Mouse (Mus musculus) 3T3-L1 (cell line): ENCODE data around the gene Bdh1.
A peak's percentile ranks its signal among the peaks of the same experiment; 100 is the strongest.

ENCODE experiments used
- DNase-seq: peaks from one replicate; pipeline ENCODE4 v3.0.0-alpha.2; 2015; ENCODE audit warnings: low read depth, low spot score

The Bdh1 gene

GRCm38 (mm10) chr16:31428675-31429470 is 6.8 kb downstream of the Bdh1 start:
- no peak for DNase-seq

GRCm38 (mm10) chr16:31429471-31430155 is 7.5 kb downstream of the Bdh1 start:
- DNase-seq = peak; percentile 69

GRCm38 (mm10) chr16:31433466-31434110 is 11.5 kb downstream of the Bdh1 start:
- no peak for DNase-seq

GRCm38 (mm10) chr16:31435146-31435545 is 13.1 kb downstream of the Bdh1 start:
- DNase-seq = no peak

- peak; percentile 37 for DNase-seq
These were observed 14.0 kb downstream of the Bdh1 start for GRCm38 (mm10) chr16:31436085-31436484.

- no peak for DNase-seq
These were observed 15.3 kb downstream of the Bdh1 start for GRCm38 (mm10) chr16:31437358-31437757.

GRCm38 (mm10) chr16:31439529-31439928 is 17.4 kb downstream of the Bdh1 start:
- DNase-seq = no peak

GRCm38 (mm10) chr16:31440046-31440445 is 18.0 kb downstream of the Bdh1 start:
- peak; percentile 31 for DNase-seq

- DNase-seq = peak; percentile 39
These were observed 22.4 kb downstream of the Bdh1 start for GRCm38 (mm10) chr16:31444521-31444920.

GRCm38 (mm10) chr16:31446067-31446853 is 24.2 kb downstream of the Bdh1 start:
- DNase-seq = no peak

- DNase-seq = no peak
These were observed 27.9 kb downstream of the Bdh1 start for GRCm38 (mm10) chr16:31449973-31450372.

- DNase-seq = no peak
These were observed 29.2 kb downstream of the Bdh1 start for GRCm38 (mm10) chr16:31451235-31451634.

- no peak for DNase-seq
These were observed 30.4 kb downstream of the Bdh1 start for GRCm38 (mm10) chr16:31452467-31452866.

GRCm38 (mm10) chr16:31454013-31454412 is 31.9 kb downstream of the Bdh1 start:
- DNase-seq = peak; percentile 92

GRCm38 (mm10) chr16:31455276-31456045 is 33.4 kb downstream of the Bdh1 start:
- DNase-seq = peak; percentile 24

GRCm38 (mm10) chr16:31458229-31458918 is 36.3 kb downstream of the Bdh1 start:
- DNase-seq = peak; percentile 85

GRCm38 (mm10) chr16:31459968-31460461 is 37.9 kb downstream of the Bdh1 start:
- DNase-seq = no peak

GRCm38 (mm10) chr16:31460506-31460905 is 38.4 kb downstream of the Bdh1 start:
- DNase-seq = no peak

GRCm38 (mm10) chr16:31461046-31461445 is 39.0 kb downstream of the Bdh1 start:
- no peak for DNase-seq

GRCm38 (mm10) chr16:31462113-31462687 is 40.1 kb downstream of the Bdh1 start:
- no peak for DNase-seq
